Comparison of ENCODE assay signal across 28 mouse cellular contexts in genomic region chr1:134891916-134892315, GRCm38 (mm10).
DNase-seq lines count a peak whose midpoint lies in the region; ATAC-seq and TF ChIP-seq lines count a peak whose summit lies in the region.
"Had no signal": no experiment of that assay in that cellular context is flagged by ENCODE, and none has a peak within 500 bp of the region (broad histone marks: within the 10 kb centered on the region; RNA-seq: fewer than 3 reads in every experiment).

No protein-coding gene starts in this region.

- H3K27ac ChIP-seq in kidney, embryonic 14.5 days (ENCODE audit: low read depth, low read length) = no peak overlapping the region
- no peak overlapping the region for H3K27ac ChIP-seq in MEL (ENCODE audit: control insufficient read depth, low read depth, low read length)
- H3K27ac ChIP-seq in gastrocnemius, adult 2 months = peak overlapping the region; percentile 88
- H3K27ac ChIP-seq: embryonic facial prominence, embryonic 12.5 days; forebrain, embryonic 13.5 days; hindbrain, embryonic 10.5 days; hindbrain, postnatal 0 days; left cerebral cortex, adult 2 months; neural tube, embryonic 13.5 days; stomach, embryonic 15.5 days had no signal

- intact Hi-C loops in gastrocnemius, adult 2 months (cut with DNase I) = loop anchor here (2.0 kb wide), 1 partner anchor 63 kb away; the partner anchor contains the start of gene Ppp1r12b
- intact Hi-C loops in heart, postnatal 14 days (cut with DNase I) = no loop called here

- no peaks in the 10 kb centered on the region for H3K4me1 ChIP-seq in kidney, embryonic 14.5 days (ENCODE audit: control insufficient read depth, insufficient read depth, low read length)
- peaks cover 0 to 3% of the 10 kb centered on the region in 2 experiments; a peak in 1 of 4 replicates for H3K4me1 ChIP-seq in MEL (ENCODE audit: control insufficient read depth in 1 of 2, insufficient read depth in 2 of 2, low read length in 2 of 2)
- H3K4me1 ChIP-seq: embryonic facial prominence, embryonic 12.5 days; forebrain, embryonic 13.5 days; hindbrain, embryonic 10.5 days; neural tube, embryonic 13.5 days; stomach, embryonic 15.5 days had no signal

- DNase-seq in kidney, postnatal 25 days = no peak
- DNase-seq in MEL (ENCODE audit: low read depth, low spot score) = peak; percentile 32
- peak; percentile 92 for DNase-seq in gastrocnemius, adult 2 months
- DNase-seq in heart, postnatal 14 days = peak; percentile 30 to 53
- no peak for DNase-seq in right cerebral cortex, postnatal 25 days
- DNase-seq in liver = no peak
- DNase-seq: adrenal gland, postnatal 10 days; cerebellum, postnatal 10 days; layer of hippocampus, adult 9-11 months; left cerebral cortex, postnatal 4 days; liver, postnatal 0 days; lung, postnatal 14 days; midbrain, embryonic 14.5 days; right cerebral cortex, adult 18-20 months; spleen, adult 18-20 months; thymus, adult 2 months had no signal

- H3K79me2 ChIP-seq in MEL (ENCODE audit: control insufficient read depth, insufficient read depth, low read length, poor library complexity) = no peaks in the 10 kb centered on the region

- TF ChIP-seq POLR2A in MEL (IDR thresholded peaks at IDR 0.05; ENCODE audit: control insufficient read depth in 1 of 2, insufficient read depth in 1 of 2, low read depth in 1 of 2, low read length in 2 of 2, poor library complexity in 1 of 2) = no peak

- H3K9me3 ChIP-seq in kidney, embryonic 14.5 days (ENCODE audit: control insufficient read depth, low read length) = no peaks in the 10 kb centered on the region
- no peaks in the 10 kb centered on the region for H3K9me3 ChIP-seq in MEL (replicated peaks; ENCODE audit: insufficient read depth, low read length)
- H3K9me3 ChIP-seq: embryonic facial prominence, embryonic 12.5 days; forebrain, embryonic 13.5 days; hindbrain, embryonic 10.5 days; megakaryocyte, embryonic 14.5 days; neural tube, embryonic 13.5 days; stomach, embryonic 15.5 days had no signal

- no peaks in the 10 kb centered on the region for H3K27me3 ChIP-seq in kidney, embryonic 14.5 days (ENCODE audit: control insufficient read depth, insufficient read depth, low read length)
- no peaks in the 10 kb centered on the region for H3K27me3 ChIP-seq in MEL (ENCODE audit: control insufficient read depth in 1 of 2, insufficient read depth in 2 of 2, low read length in 2 of 2)
- H3K27me3 ChIP-seq: embryonic facial prominence, embryonic 12.5 days; forebrain, embryonic 13.5 days; megakaryocyte, embryonic 14.5 days; neural tube, embryonic 13.5 days; stomach, embryonic 15.5 days had no signal

- no peak overlapping the region for H3K4me3 ChIP-seq in kidney, embryonic 14.5 days (ENCODE audit: low read length)
- H3K4me3 ChIP-seq in MEL (ENCODE audit: control insufficient read depth in 1 of 2, insufficient read depth in 1 of 2, low read depth in 2 of 2, low read length in 2 of 2) = no peak overlapping the region
- peak overlapping the region; percentile 39 for H3K4me3 ChIP-seq in gastrocnemius, adult 2 months
- H3K4me3 ChIP-seq: embryonic facial prominence, embryonic 12.5 days; erythroblast, embryonic 14.5 days; forebrain, embryonic 13.5 days; hindbrain, embryonic 10.5 days; left cerebral cortex, adult 2 months; megakaryocyte, embryonic 14.5 days; neural tube, embryonic 13.5 days; stomach, embryonic 15.5 days had no signal

- no peak for TF ChIP-seq RAD21 in MEL (IDR thresholded peaks at IDR 0.05; ENCODE audit: low read depth, low read length)

- no peak overlapping the region for H3K9ac ChIP-seq in kidney, embryonic 14.5 days (ENCODE audit: low read depth, low read length)
- H3K9ac ChIP-seq in MEL (ENCODE audit: control insufficient read depth, low read depth, low read length, poor library complexity, severe bottlenecking) = no peak overlapping the region
- H3K9ac ChIP-seq: embryonic facial prominence, embryonic 12.5 days; forebrain, embryonic 13.5 days; liver, postnatal 0 days; neural tube, embryonic 13.5 days; stomach, embryonic 15.5 days had no signal

- peak; percentile 43; the same call in 1 of the 2 replicates for ATAC-seq in kidney, embryonic 14.5 days (ENCODE audit: low FRiP score, low TSS enrichment)
- ATAC-seq: activated CD4-positive, CD25-positive, alpha-beta regulatory T cell, adult 4 months; forebrain, embryonic 13.5 days; hindbrain, postnatal 0 days; intestine, postnatal 0 days; liver, postnatal 0 days had no signal

- WGBS in kidney, embryonic 14.5 days = 63% methylated on average over 5 of the region's 5 CpGs

- no peak for TF ChIP-seq CTCF in MEL (IDR thresholded peaks at IDR 0.05 in 2 of 3, conservative IDR thresholded peaks at IDR 0.05 in 1 of 3; ENCODE audit: control insufficient read depth in 1 of 3, insufficient read depth in 1 of 3, low read depth in 2 of 3, low read length in 3 of 3, poor library complexity in 1 of 3, severe bottlenecking in 1 of 3)
- no peak for TF ChIP-seq CTCF in gastrocnemius, adult 2 months (IDR thresholded peaks at IDR 0.05)

- peaks cover 17% of the 10 kb centered on the region; the same call in 1 of the 2 replicates for H3K36me3 ChIP-seq in kidney, embryonic 14.5 days (ENCODE audit: control insufficient read depth, insufficient read depth, low read length)
- H3K36me3 ChIP-seq in MEL (ENCODE audit: control insufficient read depth in 1 of 2, insufficient read depth in 2 of 2, low read length in 2 of 2) = no peaks in the 10 kb centered on the region; a peak in 1 of 4 replicates

- TF ChIP-seq EP300 in MEL (IDR thresholded peaks at IDR 0.05; ENCODE audit: low read depth in 1 of 2, low read length in 2 of 2) = no peak

- H3K4me2 ChIP-seq in kidney, embryonic 14.5 days (replicated peaks; ENCODE audit: low read depth, low read length) = no peak overlapping the region
- H3K4me2 ChIP-seq: embryonic facial prominence, embryonic 12.5 days; forebrain, embryonic 13.5 days; neural tube, embryonic 13.5 days; stomach, embryonic 15.5 days had no signal

TF ChIP-seq in MEL, 35 proteins besides CTCF, POLR2A, EP300 and RAD21:
- TF ChIP-seq MEF2A (IDR thresholded peaks at IDR 0.05; ENCODE audit: extremely low read depth, insufficient replicate concordance, low read depth, low read length, poor library complexity, severe bottlenecking) = no peak
- TF ChIP-seq ETS1 (IDR thresholded peaks at IDR 0.05; ENCODE audit: low read depth, low read length) = no peak
- TF ChIP-seq BHLHE40 (IDR thresholded peaks at IDR 0.05; ENCODE audit: borderline replicate concordance, low read depth, low read length) = no peak
- TF ChIP-seq GATA1 (IDR thresholded peaks at IDR 0.05; ENCODE audit: low read depth, low read length) = no peak
- no peak for TF ChIP-seq SIN3A (IDR thresholded peaks at IDR 0.05; ENCODE audit: low read length)
- no peak for TF ChIP-seq ELF1 (IDR thresholded peaks at IDR 0.05; ENCODE audit: low read depth, low read length)
- no peak for TF ChIP-seq NRF1 (IDR thresholded peaks at IDR 0.05; ENCODE audit: insufficient read depth, low read depth, low read length, poor library complexity, severe bottlenecking)
- no peak for TF ChIP-seq HCFC1 (IDR thresholded peaks at IDR 0.05; ENCODE audit: low read depth, low read length)
- no peak for TF ChIP-seq RCOR1 (IDR thresholded peaks at IDR 0.05; ENCODE audit: low read depth, low read length)
- TF ChIP-seq MAX (IDR thresholded peaks at IDR 0.05; ENCODE audit: low read length) = no peak

Comparison
In these comparisons a context has a peak if more than half of its experiments do, and no peak if none do; other contexts are left out.
1. DNase-seq: peak in MEL (single experiment), gastrocnemius, adult 2 months (single experiment) and heart, postnatal 14 days (2 of 2); none in kidney, postnatal 25 days (0 of 2), right cerebral cortex, postnatal 25 days (single experiment) and liver (single experiment).